ENCODE assay signal across 7 mouse cellular contexts in the genomic region with DNA sequence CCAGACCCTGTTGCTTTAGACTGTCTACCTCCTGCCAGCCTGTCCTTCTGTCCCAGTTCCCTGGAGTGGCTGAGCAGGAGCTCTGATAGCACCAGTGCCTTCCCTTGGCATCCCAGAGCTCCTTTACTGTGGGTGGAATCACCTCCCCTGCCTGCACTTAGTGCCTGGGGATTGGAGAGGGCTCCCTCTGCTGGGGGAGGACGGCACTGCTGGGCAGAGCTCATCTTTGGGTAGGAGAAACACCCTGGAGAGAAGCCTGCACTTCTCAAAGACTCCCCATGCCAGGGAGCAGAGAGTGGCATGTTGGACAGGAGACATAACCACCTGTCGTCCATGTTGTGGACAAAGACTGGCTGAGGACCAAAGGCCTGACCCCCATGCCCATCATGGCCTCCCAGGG. TPM values are rescaled to one million over a fixed set of nuclear protein-coding genes. Genes with fewer than 3 reads are reported as not detected.
DNase-seq lines count a peak whose midpoint lies in the region; ATAC-seq lines count a peak whose summit lies in the region.

No protein-coding gene starts in this region.

- DNase-seq in adrenal gland, postnatal 25 days = peak; percentile 79
- DNase-seq in heart, adult 8-10 months (ENCODE audit: low spot score) = peak; percentile 18
- peak; percentile 39 to 65 for DNase-seq in kidney, postnatal 25 days
- DNase-seq in liver = peak; percentile 6
- DNase-seq in monocyte, adult 2 months (ENCODE audit: low read depth in 1 of 2, low spot score in 2 of 2) = peak; percentile 13 to 42
- peak; percentile 61 to 85 for DNase-seq in spleen, postnatal 4 days (ENCODE audit: low spot score in 2 of 2)

- peak; percentile 93 for ATAC-seq in erythroblast, adult 5-6 weeks (replicated peaks; ENCODE audit: low FRiP score, poor library complexity, severe bottlenecking)

RNA-seq across cellular contexts. Expression of a gene that starts 1.8 kb away (rescaled TPM):
- not detected in 2 replicates for total RNA-seq in adrenal gland, postnatal 25 days (2021)
- total RNA-seq in erythroblast, adult 5-6 weeks (2015; ENCODE audit: low replicate concordance) = not detected in 2 replicates
- not detected in 2 replicates for total RNA-seq in erythroblast, adult 5-6 weeks (2017; ENCODE audit: low replicate concordance)
- total RNA-seq in heart, adult 8-10 months (2022) = not detected

RNA-seq across cellular contexts. Expression of a gene that starts 14.8 kb away (rescaled TPM):
- total RNA-seq in adrenal gland, postnatal 25 days (2021) = not detected in 2 replicates
- total RNA-seq in erythroblast, adult 5-6 weeks (2015; ENCODE audit: low replicate concordance) = not detected in 2 replicates
- not detected in 2 replicates for total RNA-seq in erythroblast, adult 5-6 weeks (2017; ENCODE audit: low replicate concordance)
- not detected for total RNA-seq in heart, adult 8-10 months (2022)

RNA-seq across cellular contexts. Expression of a gene that starts 16.5 kb away (rescaled TPM):
- total RNA-seq in adrenal gland, postnatal 25 days (2021) = not detected in 2 replicates
- total RNA-seq in erythroblast, adult 5-6 weeks (2015; ENCODE audit: low replicate concordance) = not detected in 2 replicates
- total RNA-seq in erythroblast, adult 5-6 weeks (2017; ENCODE audit: low replicate concordance) = not detected in 2 replicates
- not detected for total RNA-seq in heart, adult 8-10 months (2022)

RNA-seq across cellular contexts. Expression of a gene that starts 27.4 kb away (rescaled TPM):
- not detected in 2 replicates for total RNA-seq in adrenal gland, postnatal 25 days (2021)
- total RNA-seq in erythroblast, adult 5-6 weeks (2015; ENCODE audit: low replicate concordance) = not detected in 2 replicates
- 0.43 TPM in 1 of 2 replicates, not detected in the other for total RNA-seq in erythroblast, adult 5-6 weeks (2017; ENCODE audit: low replicate concordance)
- total RNA-seq in heart, adult 8-10 months (2022) = not detected

RNA-seq across cellular contexts. Expression of a gene that starts 28.5 kb away (rescaled TPM):
- not detected in 2 replicates for total RNA-seq in adrenal gland, postnatal 25 days (2021)
- not detected in 2 replicates for total RNA-seq in erythroblast, adult 5-6 weeks (2015; ENCODE audit: low replicate concordance)
- 0.51 TPM in 1 of 2 replicates, not detected in the other for total RNA-seq in erythroblast, adult 5-6 weeks (2017; ENCODE audit: low replicate concordance)
- total RNA-seq in heart, adult 8-10 months (2022) = not detected

Comparison
In these comparisons a context has a peak if more than half of its experiments do, and no peak if none do; other contexts are left out.
1. Peak in every context shown above with its lines: DNase-seq and ATAC-seq.
2. DNase-seq: peak in every context shown above with its lines; median percentile 79 in adrenal gland, postnatal 25 days; 73 in spleen, postnatal 4 days; 52 in kidney, postnatal 25 days; 28 in monocyte, adult 2 months; 18 in heart, adult 8-10 months; 6 in liver.